Mouse (Mus musculus): ENCODE data around the gene Ptar1.

Gene Ptar1

DNA sequence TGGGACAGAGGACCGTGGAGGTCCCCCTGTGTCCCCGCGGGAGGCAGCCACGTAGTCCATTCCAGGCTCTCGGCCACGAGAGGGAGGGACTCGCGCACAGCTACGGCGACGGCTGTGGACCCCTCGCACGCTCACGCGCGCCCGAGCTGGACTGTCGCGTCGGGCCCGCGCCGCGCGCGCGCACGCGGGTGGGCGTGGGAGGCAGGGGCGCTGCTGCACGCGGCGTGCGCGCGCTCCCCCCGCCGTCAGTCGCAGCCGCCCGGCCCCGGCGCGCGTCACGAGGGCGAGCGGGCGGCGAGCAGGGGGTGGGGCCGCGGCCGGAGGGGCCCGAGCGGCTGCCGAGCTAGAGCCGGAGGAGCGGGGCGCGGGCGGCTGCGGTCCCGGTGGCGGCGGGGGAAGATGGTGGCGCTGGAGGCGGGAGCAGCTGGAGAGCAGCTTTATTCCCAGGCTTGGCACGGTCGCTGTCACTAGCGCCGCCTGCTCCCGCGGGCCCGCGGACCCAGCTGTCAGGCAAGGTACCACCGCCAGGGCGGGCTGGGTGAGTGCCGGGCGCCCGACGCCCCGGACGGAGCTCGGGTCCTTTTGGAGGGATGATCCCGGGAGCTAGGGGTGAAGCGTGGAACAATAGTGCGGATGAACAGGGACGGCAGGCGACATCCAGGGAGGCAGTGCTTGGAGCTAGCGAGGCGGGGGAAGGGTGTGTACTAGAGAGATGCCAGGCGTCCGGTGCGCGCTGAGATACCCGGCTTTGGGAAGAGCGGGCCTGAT, 71.5 kb downstream of the Ptar1 start, which contains the start of gene Apba1:
TSS of gene Apba1 (plus strand) at position 334 of the 768 bp plus-strand sequence.
- DNase-seq (ENCODE audit: low spot score): peak; percentile 18

DNA sequence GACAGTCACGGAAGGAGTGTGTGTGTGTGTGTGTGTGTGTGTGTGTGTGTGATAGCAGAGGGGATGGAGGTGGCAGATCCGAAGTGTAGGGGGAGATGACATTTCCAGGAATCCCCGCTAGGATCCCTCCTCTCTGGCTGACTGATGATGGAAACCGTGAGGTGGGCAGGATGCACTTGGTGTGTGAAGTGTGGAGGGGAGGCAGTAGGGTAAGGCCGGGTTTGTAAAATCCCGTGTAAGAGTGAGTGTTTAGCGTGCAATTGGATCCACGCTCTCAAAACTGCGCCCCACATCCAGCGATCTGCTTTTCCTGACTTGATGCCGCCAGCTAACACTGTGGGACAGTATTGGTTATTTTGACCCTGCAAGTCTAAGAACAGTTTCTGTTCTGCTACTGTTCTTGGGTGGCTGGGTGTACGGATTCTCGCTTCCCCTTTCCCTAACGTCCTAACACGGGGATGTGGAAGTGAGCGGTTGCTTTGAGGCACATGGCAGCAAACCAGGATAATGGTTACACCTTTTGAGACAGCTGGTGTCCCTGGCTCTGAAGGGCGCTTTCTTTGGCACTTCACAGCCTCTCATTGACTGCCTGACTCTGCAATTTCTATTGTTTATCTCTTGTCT, 72.2 kb downstream of the Ptar1 start:
- no peak for DNase-seq (ENCODE audit: low spot score)

DNA sequence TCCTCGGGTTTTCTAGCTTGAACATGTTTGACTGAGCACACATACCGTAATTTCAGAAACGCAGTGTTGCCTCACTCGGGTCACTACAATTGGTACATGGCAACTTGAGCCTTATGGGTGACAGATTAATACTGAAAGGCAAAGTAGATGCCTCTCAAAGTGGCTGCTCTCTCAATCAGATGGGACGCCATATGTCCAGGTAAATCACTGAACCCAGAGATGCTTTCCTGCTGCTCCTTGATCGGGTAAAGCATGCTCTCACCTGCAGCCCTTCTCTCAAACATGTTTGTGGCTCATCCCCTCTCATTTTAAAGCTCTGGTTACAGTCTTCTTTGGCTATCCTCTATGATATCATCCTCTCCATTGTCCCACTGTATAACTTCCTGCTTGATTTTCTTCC, 76.1 kb downstream of the Ptar1 start:
- DNase-seq (ENCODE audit: low spot score): no peak

DNA sequence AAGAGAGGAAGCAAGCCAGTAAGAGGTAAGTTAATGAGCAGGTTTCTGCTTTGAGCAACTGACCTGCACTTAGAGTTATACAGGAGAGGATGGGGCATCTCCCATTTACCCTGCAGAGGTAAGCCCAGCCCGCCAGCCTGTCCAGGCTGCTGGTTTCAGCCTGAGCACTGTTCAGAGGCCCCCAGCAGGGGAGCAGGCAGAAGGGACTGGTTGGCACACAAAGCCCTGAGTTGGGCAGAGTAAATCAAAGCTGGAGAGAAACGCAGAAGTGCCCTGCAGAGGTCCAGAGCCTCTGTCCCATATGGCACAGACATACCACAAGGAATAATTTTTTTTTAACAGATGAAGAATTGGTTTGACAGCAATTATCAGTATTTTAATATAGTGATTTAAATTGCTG, 76.8 kb downstream of the Ptar1 start:
- no peak for DNase-seq (ENCODE audit: low spot score)

DNA sequence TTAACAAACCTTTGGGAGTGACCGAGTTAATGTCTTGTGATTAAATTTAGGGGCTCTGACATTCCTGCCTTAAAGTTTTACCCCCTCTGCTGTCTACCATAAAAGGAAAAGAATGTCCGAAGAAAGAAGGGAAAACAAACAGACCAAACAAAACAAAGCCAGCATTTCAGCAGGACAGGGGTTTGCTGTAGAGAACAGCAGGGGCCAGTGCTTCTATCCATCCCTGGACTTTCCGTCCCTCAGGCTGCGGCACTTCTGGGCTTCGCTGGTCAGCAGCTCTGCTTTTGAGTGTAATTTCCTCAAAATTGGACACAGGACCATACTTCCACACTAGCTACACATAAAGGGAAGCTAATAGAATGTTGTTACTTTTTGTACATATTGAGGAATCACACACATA, 81.6 kb downstream of the Ptar1 start:
- no peak for DNase-seq (ENCODE audit: low spot score)

DNA sequence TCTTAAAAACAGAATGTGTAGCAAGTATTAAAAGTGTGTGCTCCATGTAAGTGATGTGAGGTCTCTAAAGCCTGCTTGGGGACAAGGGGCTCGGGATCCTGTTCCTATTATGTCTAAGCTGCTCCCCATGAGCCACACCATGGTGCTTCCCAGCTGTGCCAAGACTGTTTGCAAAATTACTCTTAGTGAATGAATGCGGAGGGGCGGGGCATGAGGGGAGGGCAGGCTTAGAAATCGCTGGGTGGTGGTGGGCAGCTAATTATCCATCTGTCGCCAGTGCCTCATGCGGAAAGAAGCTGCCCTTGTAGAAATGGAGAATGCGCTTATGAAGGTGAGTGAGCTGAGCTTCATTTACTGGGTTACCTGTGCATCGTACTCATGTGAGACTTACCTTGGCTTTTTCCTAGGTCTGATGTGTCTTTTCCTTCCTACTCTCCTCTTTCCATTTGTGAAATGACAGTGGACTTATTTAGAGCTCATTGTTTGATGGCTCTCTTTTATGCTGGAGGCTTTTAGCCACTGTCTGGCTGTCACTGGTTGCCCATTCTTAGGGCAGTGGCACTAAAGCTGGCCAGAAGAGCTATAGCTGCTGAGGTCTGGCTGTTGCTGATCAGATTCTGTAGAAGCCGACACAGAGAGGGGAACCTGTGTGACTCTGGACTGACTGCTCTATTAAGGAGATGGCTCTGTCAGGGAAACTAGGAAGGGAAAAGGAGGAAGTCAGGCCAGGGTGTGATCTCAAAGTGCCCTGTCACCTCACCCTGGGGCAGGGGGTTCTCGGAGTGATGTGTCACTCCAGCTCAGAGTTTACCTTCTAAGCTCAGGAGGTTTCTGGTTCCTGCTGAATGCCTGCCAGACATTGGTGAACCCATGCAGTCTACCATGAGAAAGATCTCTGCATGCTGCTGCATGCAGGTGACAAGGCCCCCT, 83.5 kb downstream of the Ptar1 start:
- DNase-seq (ENCODE audit: low spot score): no peak

DNA sequence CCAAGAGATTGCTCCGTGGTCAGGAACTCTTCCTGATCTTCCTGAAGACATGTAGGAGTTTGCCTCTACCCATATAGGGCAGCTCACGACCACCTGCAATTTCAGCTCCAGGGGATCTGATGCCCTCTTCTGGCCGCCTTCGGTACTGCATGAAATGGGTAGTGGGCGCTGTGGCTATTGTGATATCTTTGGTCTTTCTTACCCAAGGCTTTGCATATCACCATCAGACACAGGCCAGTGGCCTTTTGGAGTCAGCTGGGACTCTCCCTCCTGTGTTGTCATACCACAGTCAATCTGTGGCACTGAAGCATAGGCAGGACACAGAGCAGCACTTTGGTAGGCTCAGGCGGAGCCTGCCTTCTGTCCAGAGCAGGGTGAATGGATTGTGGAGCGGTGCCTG, 84.7 kb downstream of the Ptar1 start:
- DNase-seq (ENCODE audit: low spot score): peak; percentile 63

DNA sequence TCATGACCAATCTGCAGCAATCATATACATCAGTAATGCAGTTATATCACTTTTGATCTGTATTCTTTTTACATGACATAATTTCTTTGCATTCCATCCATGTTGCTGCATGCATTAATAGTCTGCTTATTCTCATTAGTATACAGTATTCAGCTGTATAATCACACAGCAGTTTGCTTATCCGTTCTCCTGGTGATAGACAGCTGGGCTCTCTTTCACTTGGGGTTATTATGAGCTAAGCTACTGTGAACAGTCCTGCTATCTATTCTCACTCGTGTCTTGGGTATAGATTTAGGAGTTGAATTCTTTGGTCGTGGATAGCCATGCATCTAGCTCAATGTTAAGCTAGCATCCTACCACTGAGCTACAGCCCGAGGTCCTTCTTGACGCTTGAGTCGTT, 88.1 kb downstream of the Ptar1 start:
- no peak for DNase-seq (ENCODE audit: low spot score)

DNA sequence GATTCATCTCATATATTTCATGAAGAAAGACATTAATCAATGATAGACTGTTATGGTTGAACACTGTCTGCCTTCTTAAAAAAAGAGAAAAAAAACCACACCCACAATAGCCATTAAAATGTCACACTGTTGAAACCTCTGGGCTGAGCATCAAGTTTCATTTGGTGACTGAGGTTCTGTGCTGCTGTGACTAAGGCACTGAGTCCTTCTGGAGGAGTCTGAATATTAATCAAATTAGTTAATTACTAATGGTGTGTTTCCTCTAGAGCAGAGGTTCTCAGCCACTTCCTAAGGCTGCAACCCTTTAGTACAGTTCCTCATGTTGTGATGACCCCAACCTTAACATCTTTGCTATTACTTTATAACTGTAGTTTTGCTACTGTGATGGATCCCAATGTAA, 91.9 kb downstream of the Ptar1 start:
- no peak for DNase-seq (ENCODE audit: low spot score)

DNA sequence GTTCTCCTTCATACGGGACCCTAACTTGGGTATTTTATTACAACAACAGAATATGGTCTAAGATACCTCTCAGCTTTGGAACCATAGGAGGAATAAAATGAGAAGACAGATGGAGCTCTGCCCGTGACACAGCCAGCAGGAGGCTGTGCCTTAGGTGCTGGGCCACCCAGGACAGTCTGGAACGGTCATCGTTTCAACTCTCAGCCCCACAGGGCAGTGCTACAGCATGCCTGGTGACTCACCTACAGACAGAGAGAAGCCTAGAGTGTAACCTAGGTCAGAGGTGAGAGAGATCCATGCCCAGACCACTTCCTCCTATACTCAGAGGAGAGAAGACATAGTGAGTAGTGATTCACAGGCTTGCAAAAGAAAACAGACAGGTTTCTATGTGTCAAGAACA, 92.9 kb downstream of the Ptar1 start:
- DNase-seq (ENCODE audit: low spot score): no peak
